Mouse (Mus musculus): ENCODE results near the gene Aig1. TPM values are rescaled to one million over a fixed set of nuclear protein-coding genes. Genes with fewer than 3 reads are reported as not detected.

The Aig1 gene
- total and polyA plus RNA-seq, 3 experiments = 0.13 TPM; not detected in 2

- Histone ChIP-seq H3K4me1 (ENCODE audit: control insufficient read depth in 1 of 2, insufficient read depth in 2 of 2, low read length in 2 of 2) (no peaks in the 10 kb centered on the region), H3K79me2 (ENCODE audit: control insufficient read depth, insufficient read depth, low read length, poor library complexity) (no peaks in the 10 kb centered on the region), H3K36me3 (ENCODE audit: control insufficient read depth in 1 of 2, insufficient read depth in 2 of 2, low read length in 2 of 2) (no peaks in the 10 kb centered on the region), H3K4me3 (ENCODE audit: control insufficient read depth in 1 of 2, insufficient read depth in 1 of 2, low read depth in 2 of 2, low read length in 2 of 2) (no peak overlapping the region), H3K27ac (ENCODE audit: control insufficient read depth, low read depth, low read length) (no peak overlapping the region), H3K9me3 (replicated peaks; ENCODE audit: insufficient read depth, low read length) (no peaks in the 10 kb centered on the region), H3K27me3 (ENCODE audit: control insufficient read depth in 1 of 2, insufficient read depth in 2 of 2, low read length in 2 of 2) (no peaks in the 10 kb centered on the region), H3K9ac (ENCODE audit: control insufficient read depth, low read depth, low read length, poor library complexity, severe bottlenecking) (no peak overlapping the region)
- DNase-seq (ENCODE audit: low read depth, low spot score) = no peak
- TF ChIP-seq MYB (IDR thresholded peaks at IDR 0.05; ENCODE audit: low read depth, low read length) (no peak), CTCF (IDR thresholded peaks at IDR 0.05 in 2 of 3, conservative IDR thresholded peaks at IDR 0.05 in 1 of 3; ENCODE audit: control insufficient read depth in 1 of 3, insufficient read depth in 1 of 3, low read depth in 2 of 3, low read length in 3 of 3, poor library complexity in 1 of 3, severe bottlenecking in 1 of 3) (no peak), NELFE (IDR thresholded peaks at IDR 0.05; ENCODE audit: low read depth, low read length) (no peak), USF1 (IDR thresholded peaks at IDR 0.05; ENCODE audit: low read depth, low read length) (no peak), SIN3A (IDR thresholded peaks at IDR 0.05; ENCODE audit: low read length) (no peak), USF2 (IDR thresholded peaks at IDR 0.05; ENCODE audit: borderline replicate concordance in 1 of 2, insufficient read depth in 1 of 2, low read depth in 1 of 2, low read length in 2 of 2) (no peak), MEF2A (IDR thresholded peaks at IDR 0.05; ENCODE audit: extremely low read depth, insufficient replicate concordance, low read depth, low read length, poor library complexity, severe bottlenecking) (no peak), TAL1 (IDR thresholded peaks at IDR 0.05; ENCODE audit: low read length) (no peak)
These were observed 142.6 kb downstream of the Aig1 start for GRCm38 (mm10) chr10:13726206-13726605.

- TF ChIP-seq MAX (IDR thresholded peaks at IDR 0.05; ENCODE audit: low read length) (no peak), ZMIZ1 (IDR thresholded peaks at IDR 0.05; ENCODE audit: low read depth, low read length) (no peak), ZNF384 (IDR thresholded peaks at IDR 0.05; ENCODE audit: low read depth, low read length) (no peak), NELFE (IDR thresholded peaks at IDR 0.05; ENCODE audit: low read depth, low read length) (no peak), JUND (IDR thresholded peaks at IDR 0.05; ENCODE audit: low read depth, low read length) (no peak), TBP (IDR thresholded peaks at IDR 0.05; ENCODE audit: low read depth, low read length) (no peak), MYB (IDR thresholded peaks at IDR 0.05; ENCODE audit: low read depth, low read length) (no peak), USF1 (IDR thresholded peaks at IDR 0.05; ENCODE audit: low read depth, low read length) (no peak), MAZ (IDR thresholded peaks at IDR 0.05; ENCODE audit: low read depth, low read length) (no peak), ELF1 (IDR thresholded peaks at IDR 0.05; ENCODE audit: low read depth, low read length) (no peak), GABPA (IDR thresholded peaks at IDR 0.05; ENCODE audit: low read depth, low read length) (no peak), SIN3A (IDR thresholded peaks at IDR 0.05; ENCODE audit: low read length) (no peak), HCFC1 (IDR thresholded peaks at IDR 0.05; ENCODE audit: low read depth, low read length) (no peak), CHD1 (IDR thresholded peaks at IDR 0.05; ENCODE audit: low read depth, low read length) (no peak), RCOR1 (IDR thresholded peaks at IDR 0.05; ENCODE audit: low read depth, low read length) (no peak), ETS1 (IDR thresholded peaks at IDR 0.05; ENCODE audit: low read depth, low read length) (no peak)
- no peaks in the 10 kb centered on the region for H3K27me3 ChIP-seq (ENCODE audit: control insufficient read depth in 1 of 2, insufficient read depth in 2 of 2, low read length in 2 of 2)
- H3K4me3 ChIP-seq (ENCODE audit: control insufficient read depth in 1 of 2, insufficient read depth in 1 of 2, low read depth in 2 of 2, low read length in 2 of 2) = no peak overlapping the region
- no peaks in the 10 kb centered on the region for H3K4me1 ChIP-seq (ENCODE audit: control insufficient read depth in 1 of 2, insufficient read depth in 2 of 2, low read length in 2 of 2)
- H3K9me3 ChIP-seq (replicated peaks; ENCODE audit: insufficient read depth, low read length) = no peaks in the 10 kb centered on the region
- DNase-seq (ENCODE audit: low read depth, low spot score) = no peak
- no peaks in the 10 kb centered on the region for H3K79me2 ChIP-seq (ENCODE audit: control insufficient read depth, insufficient read depth, low read length, poor library complexity)
- H3K9ac ChIP-seq (ENCODE audit: control insufficient read depth, low read depth, low read length, poor library complexity, severe bottlenecking) = no peak overlapping the region
- H3K27ac ChIP-seq (ENCODE audit: control insufficient read depth, low read depth, low read length) = no peak overlapping the region
- H3K36me3 ChIP-seq (ENCODE audit: control insufficient read depth in 1 of 2, insufficient read depth in 2 of 2, low read length in 2 of 2) = no peaks in the 10 kb centered on the region
These were observed 143.5 kb downstream of the Aig1 start for GRCm38 (mm10) chr10:13725276-13725675.
